Mouse (Mus musculus): ENCODE data around the gene Olfr639.
"Not testable (repeated sequence)": the region's sequence is repeated elsewhere in the genome, so short reads cannot be mapped to it uniquely, and the experiment has no call there.

Olfr639 gene

GRCm38 (mm10) chr7:104017203-104017602 lies at the start of gene Olfr639:
Gene Olfr639, minus strand, starts transcription at chr7:104017303.
- POLR2A ChIA-PET = no interaction called here
- CTCF ChIA-PET = no interaction called here

DNA sequence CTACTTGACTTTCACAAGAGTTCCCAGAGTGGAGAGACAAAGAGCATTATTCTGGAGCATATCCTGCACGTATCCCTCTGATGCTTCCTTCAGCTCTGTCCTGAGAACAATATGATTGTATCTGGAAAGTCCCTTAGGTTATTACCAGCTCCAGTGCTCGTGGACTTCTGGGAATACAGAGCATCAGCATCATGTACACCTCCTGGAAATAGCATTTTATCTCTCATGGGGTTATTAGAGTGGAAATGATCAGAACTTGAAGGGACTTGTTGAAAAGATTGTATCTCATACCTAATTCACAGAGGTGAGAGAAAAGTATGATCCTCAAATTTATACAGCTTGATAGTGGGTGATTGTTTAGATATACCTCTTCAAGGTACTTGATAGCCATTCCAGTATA lies 44.2 kb upstream of the Olfr639 start, which contains the start of gene 4930516K23Rik:
Gene 4930516K23Rik (minus strand): TSS at position 101 of the 400 bp plus-strand sequence.
- ChIA-PET POLR2A (no interaction called here), CTCF (no interaction called here)

DNA sequence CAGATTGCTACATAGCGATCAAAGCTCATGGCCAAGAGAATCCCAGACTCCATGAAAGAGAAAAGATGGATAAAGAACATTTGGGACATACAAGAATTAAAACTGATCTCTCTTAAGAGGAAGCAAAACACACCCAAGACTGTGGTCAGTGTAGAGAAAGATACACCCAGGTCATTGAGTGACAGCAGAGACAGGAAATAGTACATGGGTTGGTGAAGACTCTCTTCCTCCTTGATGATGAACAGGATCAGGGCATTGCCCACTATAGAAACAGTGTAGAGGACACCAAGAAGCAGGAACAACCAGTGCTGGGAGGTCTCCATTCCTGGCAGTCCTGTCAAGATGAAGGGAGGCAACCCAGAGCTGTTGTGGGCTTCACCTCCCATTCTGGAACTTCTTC lies 42.1 kb upstream of the Olfr639 start:
- POLR2A ChIA-PET = no interaction called here
- CTCF ChIA-PET = no interaction called here

GRCm38 (mm10) chr7:104052566-104052965 lies 35.5 kb upstream of the Olfr639 start, which contains the start of gene Olfr642:
Gene Olfr642, minus strand, starts transcription at chr7:104052666.
- ChIA-PET CTCF (no interaction called here), POLR2A (no interaction called here)

DNA sequence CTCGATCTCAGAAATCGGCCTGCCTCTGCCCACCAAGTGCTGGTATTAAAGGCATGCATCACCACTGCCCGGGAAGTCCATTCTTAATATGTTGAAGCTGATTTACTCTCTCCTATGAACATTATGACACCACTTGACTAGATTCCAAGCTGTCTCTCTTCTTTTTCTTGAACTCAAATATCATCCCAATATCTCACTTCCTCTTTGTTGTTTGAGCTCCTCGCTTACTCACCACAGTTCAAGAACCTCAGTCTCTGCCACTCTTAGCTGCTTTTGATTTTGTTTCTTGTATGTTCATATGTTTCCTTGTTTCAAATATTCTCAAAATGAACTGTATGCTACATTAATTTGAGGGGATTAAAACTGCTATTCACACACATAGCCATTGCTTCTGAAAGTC lies 33.6 kb upstream of the Olfr639 start:
- CTCF ChIA-PET = no interaction called here
- POLR2A ChIA-PET = no interaction called here

DNA sequence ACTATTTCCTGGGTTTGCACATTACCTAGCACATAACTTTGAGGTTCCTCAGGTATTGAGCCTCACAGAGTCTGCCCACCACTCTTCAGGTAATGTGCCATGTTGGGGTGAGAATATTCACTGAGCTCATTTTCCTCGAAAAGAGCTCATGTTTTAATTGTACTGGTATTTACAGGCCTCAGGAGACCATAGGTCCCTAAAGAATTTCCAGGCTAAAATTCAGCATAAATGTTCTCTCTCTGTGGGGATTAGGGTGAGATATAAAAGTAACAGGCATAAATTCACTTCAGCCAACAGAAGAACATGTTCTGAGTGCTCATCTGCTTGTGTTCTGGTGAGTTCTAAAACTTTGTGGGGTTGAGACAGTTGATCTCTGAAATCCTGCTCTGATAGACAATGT lies 18.0 kb upstream of the Olfr639 start, which contains the start of gene Olfr641:
Gene Olfr641 (plus strand): TSS at position 301 of the 400 bp plus-strand sequence.
- POLR2A ChIA-PET = no interaction called here
- CTCF ChIA-PET = no interaction called here

- ChIA-PET CTCF (no interaction called here), POLR2A (no interaction called here)
Observed at GRCm38 (mm10) chr7:104026978-104027377, 9.9 kb upstream of the Olfr639 start.

DNA sequence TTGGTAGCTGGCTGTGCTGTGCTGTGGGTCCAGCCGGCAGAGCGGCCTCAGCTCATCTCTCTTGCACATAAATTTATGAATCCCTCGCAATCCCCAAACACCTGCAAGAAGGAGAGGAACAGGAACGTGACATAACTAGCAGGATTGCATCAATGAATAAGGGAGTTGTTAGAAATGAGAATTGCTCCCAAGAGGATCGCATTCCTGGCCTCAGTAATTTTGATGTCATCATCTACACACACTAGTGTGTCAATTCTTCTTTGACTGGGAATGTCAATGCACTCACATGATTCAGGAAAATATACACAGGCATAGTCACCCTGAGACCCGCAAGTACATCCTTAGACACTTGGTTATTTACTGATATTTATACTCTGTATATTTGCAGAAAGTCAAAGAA lies 8.4 kb upstream of the Olfr639 start, which contains the start of gene Olfr640:
Gene Olfr640 (minus strand): TSS at position 101 of the 400 bp plus-strand sequence.
- CTCF ChIA-PET = no interaction called here
- POLR2A ChIA-PET = no interaction called here

- POLR2A ChIA-PET = interaction anchor here in 1 of 4 experiments (0.7 kb wide), 1 partner anchor 67 kb away, joined by 3 read pairs; no protein-coding TSS in a partner anchor
- CTCF ChIA-PET = no interaction called here
Observed at GRCm38 (mm10) chr7:104021651-104022050, 4.5 kb upstream of the Olfr639 start.

- CTCF ChIA-PET = no interaction called here
- POLR2A ChIA-PET = no interaction called here
Observed at GRCm38 (mm10) chr7:104018953-104019352, 1.9 kb upstream of the Olfr639 start.

DNA sequence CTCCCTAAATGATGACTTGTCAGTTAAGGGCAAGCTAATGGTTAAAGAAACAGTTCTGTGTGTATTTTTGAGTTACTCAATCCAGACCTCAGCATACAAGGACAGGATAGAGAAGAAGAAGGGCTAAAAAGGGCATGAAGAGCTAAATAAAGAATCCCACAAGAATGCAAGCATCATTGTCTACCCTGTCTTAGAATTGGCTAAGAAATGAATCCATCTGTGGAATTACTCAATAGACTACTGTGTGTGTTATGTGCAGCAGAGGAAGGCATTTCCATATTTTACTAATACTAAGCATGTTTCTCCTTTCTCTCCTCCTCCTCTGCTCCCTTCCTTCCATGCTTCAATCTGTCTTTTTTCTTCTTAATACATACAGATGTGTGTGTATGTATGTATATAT lies 18.0 kb downstream of the Olfr639 start:
- CTCF ChIA-PET = no interaction called here
- POLR2A ChIA-PET = no interaction called here

- ChIA-PET POLR2A (no interaction called here), CTCF (no interaction called here)
Observed at GRCm38 (mm10) chr7:103998446-103998845, 18.7 kb downstream of the Olfr639 start, which contains the start of gene Olfr638. Gene Olfr638, plus strand, starts transcription at chr7:103998746.

GRCm38 (mm10) chr7:103971782-103972181 lies 45.3 kb downstream of the Olfr639 start:
- ChIA-PET CTCF (no interaction called here), POLR2A (no interaction called here)

DNA sequence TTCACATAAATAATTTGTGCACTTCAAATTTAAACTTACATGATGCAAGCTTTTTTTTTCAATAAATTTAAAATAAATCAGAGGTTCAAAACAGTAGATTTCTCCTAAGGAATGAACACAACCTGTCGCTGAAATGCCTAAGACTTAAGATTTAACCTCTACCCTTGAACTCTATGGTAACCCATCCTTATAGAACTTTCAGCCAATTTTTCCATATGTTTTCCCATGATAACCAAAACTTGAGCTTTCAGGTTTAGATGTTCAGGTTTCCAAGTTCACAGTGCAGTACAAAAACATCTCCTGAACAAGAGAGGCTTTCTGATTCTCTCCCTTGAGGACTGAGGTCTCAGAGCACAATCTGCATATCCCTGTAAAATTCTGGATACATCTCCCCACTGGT lies 46.3 kb downstream of the Olfr639 start, which contains the start of gene Olfr635:
Gene Olfr635 (plus strand): TSS at position 301 of the 400 bp plus-strand sequence.
- POLR2A ChIA-PET = no interaction called here
- CTCF ChIA-PET = no interaction called here

DNA sequence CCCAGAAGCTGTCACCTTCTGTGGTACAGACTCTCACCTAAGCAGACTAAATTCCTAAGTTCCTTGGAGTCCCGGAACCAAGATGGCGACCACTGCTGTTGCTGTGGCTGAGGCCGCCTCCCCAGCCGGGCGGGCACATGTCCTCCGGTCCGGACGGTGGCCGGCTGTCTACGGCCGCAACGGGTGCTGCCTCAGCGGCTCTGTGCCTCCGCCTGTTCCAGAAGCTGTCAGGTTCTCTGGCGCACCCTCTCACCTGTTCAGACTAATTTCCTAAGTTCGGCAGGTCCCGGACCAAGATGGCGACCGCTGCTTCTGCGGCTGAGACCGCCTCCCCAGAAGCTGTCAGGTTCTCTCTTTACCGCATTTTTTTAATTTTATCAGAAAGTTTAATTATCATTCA lies 50.2 kb downstream of the Olfr639 start:
- POLR2A ChIA-PET, CTCF ChIA-PET: not testable (repeated sequence)

All from embryonic stem cell, embryonic (primary cell).